Mouse (Mus musculus): Measurements from ENCODE around the gene Nrxn3. TPM values are rescaled to one million over a fixed set of nuclear protein-coding genes. Genes with fewer than 3 reads are reported as not detected.

Gene Nrxn3
- total RNA-seq, 4 experiments from 2014 or later = 0.03 to 0.30 (median 0.28) TPM; not detected in 1

DNA sequence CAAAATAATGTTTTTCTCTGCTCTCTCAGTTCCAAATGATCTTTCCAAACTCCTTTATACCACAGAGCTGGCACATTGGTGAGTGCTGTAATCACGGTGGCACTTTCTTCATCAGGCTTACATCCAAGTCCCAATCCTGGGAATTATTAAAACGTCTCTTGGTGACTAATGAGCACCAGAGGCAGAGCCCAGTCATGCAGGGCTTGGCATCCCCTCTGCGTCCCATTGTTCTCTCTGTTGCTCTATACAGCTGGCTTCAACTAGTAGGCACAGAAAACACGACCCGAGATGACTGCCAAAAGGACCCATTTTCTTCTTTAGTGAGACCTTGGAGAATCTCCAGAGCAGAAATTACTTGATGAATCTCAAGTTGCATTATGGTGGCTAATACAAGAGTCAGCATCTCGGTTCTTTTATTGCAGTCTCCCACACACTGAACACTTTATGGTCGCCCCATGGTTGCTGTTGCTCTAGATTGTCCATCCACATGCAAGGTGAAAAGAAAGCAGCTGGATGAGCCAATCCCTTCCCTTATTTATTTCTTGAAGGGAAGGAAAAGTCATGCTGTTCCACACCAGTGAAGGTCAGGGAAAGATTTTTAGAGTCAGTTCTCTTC is 1552.1 kb downstream of the Nrxn3 start:
- no peak for DNase-seq (ENCODE audit: low spot score)

DNA sequence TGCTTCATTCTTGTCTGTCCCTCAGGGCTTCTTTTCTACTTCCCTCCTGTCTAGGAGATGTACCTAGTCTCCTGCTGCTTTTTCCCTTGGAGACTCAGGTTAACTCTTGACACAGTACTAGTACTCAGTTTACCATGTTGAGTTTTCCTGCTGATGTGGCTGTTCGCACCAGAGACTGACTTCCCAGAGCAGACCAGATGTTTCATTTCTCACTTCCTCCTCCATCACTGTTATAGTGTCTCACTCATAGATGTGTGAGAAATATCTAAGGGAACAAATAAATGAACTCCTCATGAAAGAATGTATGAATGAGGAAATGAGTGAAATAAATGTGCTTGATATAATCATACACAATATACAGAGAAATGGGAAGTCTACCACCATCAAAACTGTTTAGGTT is 1558.6 kb downstream of the Nrxn3 start:
- no peak for DNase-seq (ENCODE audit: low spot score)

DNA sequence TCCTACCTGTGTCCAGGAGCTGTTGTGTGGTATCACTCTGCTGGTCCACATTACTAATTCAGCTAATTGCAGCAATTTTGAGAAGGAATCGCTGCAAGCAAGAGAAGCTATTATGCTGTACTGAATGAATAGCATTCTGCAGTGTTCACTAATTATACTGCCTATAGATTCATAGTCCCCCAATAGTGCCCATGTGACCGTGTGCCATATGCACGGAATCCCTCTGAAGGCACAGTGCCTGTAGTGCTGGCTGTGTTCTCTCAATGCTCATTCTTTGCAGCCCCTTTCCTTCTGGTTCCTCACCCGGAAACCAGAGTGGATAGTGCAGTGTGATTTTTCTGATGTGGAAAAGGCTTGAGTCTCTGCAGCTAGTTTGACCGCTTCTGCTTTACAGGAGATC is 1560.3 kb downstream of the Nrxn3 start:
- no peak for DNase-seq (ENCODE audit: low spot score)

DNA sequence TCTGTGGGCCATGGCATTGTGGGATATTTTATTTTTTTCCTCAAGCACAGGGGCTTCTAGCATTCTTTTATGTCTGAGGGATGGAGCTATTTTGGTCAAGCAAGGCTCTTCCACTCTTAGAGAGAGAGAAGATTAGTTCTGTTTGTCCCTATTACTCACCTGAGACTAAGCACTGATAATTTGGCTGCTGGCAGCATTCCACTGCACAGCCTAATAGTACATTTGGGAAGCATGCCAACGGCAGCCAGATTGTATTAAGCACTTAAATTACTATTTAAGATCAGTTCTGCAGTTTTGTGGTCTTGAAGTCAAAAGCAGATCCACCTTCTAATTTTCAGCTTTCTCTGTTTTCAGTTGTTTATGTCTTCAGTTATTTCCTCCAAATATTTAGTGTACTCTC is 1580.0 kb downstream of the Nrxn3 start:
- no peak for DNase-seq (ENCODE audit: low spot score)

DNA sequence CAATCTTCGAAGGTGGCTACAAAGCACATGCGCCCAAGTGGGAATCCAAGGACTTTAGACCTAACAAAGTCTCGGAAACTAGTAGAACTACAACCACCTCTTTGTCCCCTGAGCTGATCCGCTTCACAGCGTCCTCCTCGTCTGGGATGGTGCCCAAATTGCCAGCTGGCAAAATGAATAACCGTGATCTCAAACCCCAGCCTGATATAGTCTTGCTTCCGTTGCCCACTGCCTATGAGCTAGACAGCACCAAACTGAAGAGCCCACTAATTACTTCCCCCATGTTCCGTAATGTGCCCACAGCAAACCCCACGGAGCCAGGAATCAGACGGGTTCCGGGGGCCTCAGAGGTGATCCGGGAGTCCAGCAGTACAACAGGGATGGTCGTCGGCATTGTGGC is 1609.1 kb downstream of the Nrxn3 start:
- no peak for DNase-seq (ENCODE audit: low spot score)

DNA sequence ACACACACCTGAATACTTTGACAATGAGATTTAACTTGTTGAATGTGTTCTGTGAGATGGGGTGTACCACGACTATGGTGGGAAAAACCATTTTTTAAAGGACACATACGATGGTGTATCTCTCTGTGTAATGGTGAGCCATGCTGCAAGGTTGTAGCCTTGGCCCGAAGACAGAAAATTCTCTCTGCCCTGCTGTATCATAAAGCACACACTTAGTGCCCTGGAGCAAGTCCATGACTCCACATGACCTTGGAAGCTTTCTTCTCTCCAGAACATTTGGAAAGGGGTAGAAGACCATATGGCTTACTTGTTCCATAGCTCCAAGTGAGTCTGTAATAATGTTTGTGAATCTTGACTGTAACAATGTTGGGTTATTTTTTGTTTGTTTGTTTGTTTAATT is 1609.8 kb downstream of the Nrxn3 start:
- no peak for DNase-seq (ENCODE audit: low spot score)

DNA sequence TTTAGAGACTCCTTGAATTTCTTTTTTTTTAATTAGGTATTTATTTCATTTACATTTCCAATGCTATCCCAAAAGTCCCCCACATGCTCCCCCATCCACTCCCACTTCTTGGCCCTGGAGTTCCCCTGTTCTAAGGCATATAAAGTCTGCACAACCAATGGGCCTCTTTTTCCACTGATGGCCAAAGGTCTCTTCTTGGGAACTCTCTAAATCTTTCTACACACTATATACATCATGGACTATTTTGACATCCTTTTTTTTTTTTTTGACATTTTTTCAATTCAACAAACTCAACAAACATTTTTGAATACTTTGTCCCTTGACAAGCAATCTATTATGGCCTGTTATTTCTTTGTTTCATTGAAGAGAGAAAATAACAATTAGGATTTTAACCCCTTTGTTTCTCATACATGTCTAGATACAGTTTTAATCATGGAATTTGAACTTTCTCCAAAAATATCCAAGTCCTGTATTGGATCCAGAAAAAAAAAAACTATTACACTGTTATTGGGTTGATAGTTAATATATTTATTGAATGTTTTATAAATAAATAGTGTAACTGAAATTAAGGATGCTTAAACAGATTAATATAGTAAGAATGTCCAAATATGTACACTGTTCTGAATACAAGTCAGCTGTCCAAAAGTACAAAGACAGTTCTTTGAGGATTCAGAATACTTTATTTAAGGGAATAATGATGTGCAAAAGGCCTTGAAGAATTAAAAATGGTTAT is 1615.0 kb downstream of the Nrxn3 start:
- DNase-seq (ENCODE audit: low spot score) = no peak

DNA sequence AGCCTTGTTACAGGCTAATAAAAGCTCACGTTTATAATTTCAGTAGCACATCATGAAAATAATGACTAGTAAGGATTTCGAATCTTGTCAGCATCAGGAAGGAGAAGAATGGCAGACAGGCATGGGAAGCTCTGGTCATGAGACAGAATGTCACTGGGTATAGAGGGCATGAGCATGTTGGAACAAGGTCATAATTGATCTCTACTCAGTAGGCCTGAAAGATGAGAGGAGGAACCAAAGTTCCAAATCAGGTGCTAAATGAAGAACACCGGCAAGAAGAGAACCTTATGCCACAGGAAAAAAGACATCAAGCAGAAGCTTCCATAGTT is 1615.5 kb downstream of the Nrxn3 start:
- no peak for DNase-seq (ENCODE audit: low spot score)

Small RNA genes lying within 50 kb of the gene (microRNA-seq; reads per million reads assigned to microRNA genes)
- gene Gm23989 = not detected
- gene Gm27313 = not detected
